Mouse (Mus musculus) limb, embryonic 15.5 days (tissue): Measurements from ENCODE around the gene Pnpla3. TPM values are rescaled to one million over a fixed set of nuclear protein-coding genes. Genes with fewer than 3 reads are reported as not detected.

ENCODE experiments used
- ATAC-seq: fragments of 200-750 bp; cut with Nextera tagmentation; 2 replicates; pipeline ENCODE4 v1.8.0; 2017; ENCODE audit warnings: low read depth, moderate TSS enrichment; ENCODE audit not compliant: insufficient number of reproducible peaks, low FRiP score, low TSS enrichment
- H3K27ac ChIP-seq: fragments of 300-500 bp; sonication (generic); 2 replicates; pipeline ENCODE4 v1.5.1; 2015; ENCODE audit warnings: moderate library complexity, mild to moderate bottlenecking, inconsistent platforms
- H3K27me3 ChIP-seq: fragments of 300-500 bp; sonication (generic); 2 replicates; pipeline ENCODE4 v1.6.1; 2015; ENCODE audit warnings: inconsistent platforms
- H3K36me3 ChIP-seq: fragments of 300-500 bp; sonication (generic); 2 replicates; pipeline ENCODE4 v1.6.1; 2015; ENCODE audit warnings: inconsistent platforms
- H3K4me1 ChIP-seq: fragments of 300-500 bp; sonication (generic); 2 replicates; pipeline ENCODE4 v1.6.1; 2015; ENCODE audit warnings: inconsistent platforms
- H3K4me2 ChIP-seq: fragments of 300-500 bp; sonication (generic); 2 replicates; pipeline ENCODE4 v1.6.1; 2015; ENCODE audit warnings: mild to moderate bottlenecking, inconsistent platforms
- H3K4me3 ChIP-seq: fragments of 300-500 bp; sonication (generic); 2 replicates; pipeline ENCODE4 v1.5.1; 2015; ENCODE audit warnings: mild to moderate bottlenecking, inconsistent platforms
- H3K9ac ChIP-seq: fragments of 300-500 bp; sonication (generic); 2 replicates; pipeline ENCODE4 v1.6.1; 2015; ENCODE audit warnings: inconsistent platforms
- H3K9me3 ChIP-seq: fragments of 300-500 bp; sonication (generic); 2 replicates; pipeline ENCODE4 v1.6.1; 2016; ENCODE audit warnings: inconsistent platforms
- whole genome bisulfite sequencing: fragments of 180-500 bp; shearing (Covaris S2); methylation state at CpG from one replicate; pipeline ENCODE4 v1.1.7; 2015; 5-methylcytosine and 5-hydroxymethylcytosine counted together
- polyA plus RNA-seq: library from polyadenylated mRNA; unstranded; fragments of >200 nt; fragmentation: Nextera tagmentation; extraction: Ambion mirVana; gene quantifications from 2 replicates; pipeline ENCODE4 v1.2.1, GENCODE M21; 2015

The Pnpla3 gene
- polyA plus RNA-seq, 1 experiment from 2014 or later: 1.5 TPM

GRCm38 (mm10) chr15:84221539-84221938 is 53.9 kb downstream of the Pnpla3 start:
- H3K9ac ChIP-seq: no peak overlapping the region
- H3K27me3 ChIP-seq: 0 out of 2 replicates have a peak, but pooled peaks cover 5% of the 10 kb centered on the region
- H3K4me2 ChIP-seq: no peak overlapping the region
- peaks cover 24% of the 10 kb centered on the region for H3K4me1 ChIP-seq
- no peaks in the 10 kb centered on the region for H3K9me3 ChIP-seq
- no peak overlapping the region for H3K27ac ChIP-seq
- WGBS: 67% methylated on average over 5 of the region's 5 CpGs
- no peak overlapping the region for H3K4me3 ChIP-seq
- ATAC-seq: no peak
- H3K36me3 ChIP-seq: no peaks in the 10 kb centered on the region

GRCm38 (mm10) chr15:84223423-84223822 is 55.8 kb downstream of the Pnpla3 start:
- H3K4me1 ChIP-seq: peaks cover 12% of the 10 kb centered on the region
- H3K27ac ChIP-seq: no peak overlapping the region
- no peak overlapping the region for H3K4me2 ChIP-seq
- H3K27me3 ChIP-seq: no peaks in the 10 kb centered on the region
- H3K36me3 ChIP-seq: no peaks in the 10 kb centered on the region
- no peak overlapping the region for H3K4me3 ChIP-seq
- H3K9ac ChIP-seq: no peak overlapping the region
- no peak for ATAC-seq
- 34% methylated on average over 6 of the region's 6 CpGs for WGBS
- no peaks in the 10 kb centered on the region for H3K9me3 ChIP-seq

DNA sequence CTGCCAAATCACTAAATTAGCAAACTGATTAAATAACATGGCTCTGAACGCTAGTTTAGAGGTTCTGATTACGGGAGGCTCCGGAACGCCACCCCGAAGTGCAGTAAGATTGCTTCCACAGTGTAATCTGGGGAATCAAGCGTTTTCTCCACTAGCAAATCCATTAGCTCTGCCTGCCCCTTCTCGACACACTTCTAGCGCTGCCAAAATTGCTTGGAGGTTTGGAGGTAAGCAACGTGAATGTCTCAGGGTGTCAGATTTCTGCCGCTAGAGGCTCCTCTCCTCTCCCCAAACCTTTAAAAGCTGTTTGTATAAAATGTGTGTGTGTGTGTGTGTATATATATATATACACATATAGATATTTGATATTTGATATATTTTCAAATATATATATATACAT is 57.1 kb downstream of the Pnpla3 start:
- Histone ChIP-seq H3K36me3 (no peaks in the 10 kb centered on the region), H3K9me3 (peaks cover 2% of the 10 kb centered on the region; the same call in 1 of the 2 replicates), H3K27ac (no peak overlapping the region), H3K9ac (no peak overlapping the region), H3K4me3 (no peak overlapping the region), H3K4me2 (no peak overlapping the region), H3K27me3 (no peaks in the 10 kb centered on the region), H3K4me1 (peaks cover 2% of the 10 kb centered on the region; the same call in 1 of the 2 replicates)
- 30% methylated on average over 10 of the region's 10 CpGs for WGBS
- ATAC-seq: no peak

GRCm38 (mm10) chr15:84226918-84227317 is 59.3 kb downstream of the Pnpla3 start:
- ATAC-seq: no peak
- Histone ChIP-seq H3K27ac (no peak overlapping the region), H3K4me2 (no peak overlapping the region), H3K9me3 (peaks cover 2% of the 10 kb centered on the region; the same call in 1 of the 2 replicates), H3K4me1 (peaks cover 16% of the 10 kb centered on the region), H3K27me3 (peaks cover 13% of the 10 kb centered on the region), H3K9ac (no peak overlapping the region), H3K4me3 (no peak overlapping the region), H3K36me3 (no peaks in the 10 kb centered on the region)
- WGBS: 79% methylated on average over 15 of the region's 15 CpGs

DNA sequence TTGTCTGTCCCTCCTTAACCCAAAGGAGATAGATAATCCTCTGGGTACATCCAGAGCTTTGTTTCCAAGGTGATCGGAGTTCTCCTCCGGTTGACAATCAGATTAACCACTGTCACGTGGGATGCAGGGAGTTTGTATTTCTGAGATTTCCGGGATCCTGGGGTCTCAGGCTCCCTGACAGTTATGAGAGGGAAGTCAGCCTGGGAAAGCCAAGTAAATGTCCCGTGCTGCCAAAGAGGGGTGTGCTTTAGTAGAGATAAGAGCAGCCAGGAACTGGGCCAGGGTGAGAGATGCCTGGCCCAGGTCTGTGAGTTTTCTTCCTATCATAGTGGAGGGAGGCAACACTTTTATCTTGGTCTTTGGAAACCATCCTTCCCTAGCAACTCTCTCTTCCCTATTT is 63.0 kb downstream of the Pnpla3 start:
- no peak for ATAC-seq

GRCm38 (mm10) chr15:84231113-84231712 is 63.6 kb downstream of the Pnpla3 start:
- Histone ChIP-seq H3K27ac (no peak overlapping the region), H3K4me1 (peaks cover 19% of the 10 kb centered on the region), H3K9me3 (peaks cover 2% of the 10 kb centered on the region; the same call in 1 of the 2 replicates), H3K9ac (peak overlapping the region; percentile 33), H3K27me3 (peaks cover 21% of the 10 kb centered on the region), H3K36me3 (no peaks in the 10 kb centered on the region), H3K4me2 (peak overlapping the region; percentile 93), H3K4me3 (peak overlapping the region; percentile 53)
- no peak for ATAC-seq
- 7% methylated on average over 15 of the region's 16 CpGs for WGBS

More for the DNA sequence above, 63.0 kb downstream of the Pnpla3 start:
- Histone ChIP-seq H3K27me3 (peaks cover 21% of the 10 kb centered on the region), H3K36me3 (no peaks in the 10 kb centered on the region), H3K4me2 (0 out of 2 replicates have a peak overlapping the region, but pooled peaks have one; percentile 93), H3K27ac (no peak overlapping the region), H3K9ac (0 out of 2 replicates have a peak overlapping the region, but pooled peaks have one; percentile 33), H3K4me3 (0 out of 2 replicates have a peak overlapping the region, but pooled peaks have one; percentile 53), H3K4me1 (peaks cover 19% of the 10 kb centered on the region), H3K9me3 (peaks cover 2% of the 10 kb centered on the region; the same call in 1 of the 2 replicates)
- 30% methylated on average over 5 of the region's 5 CpGs for WGBS

DNA sequence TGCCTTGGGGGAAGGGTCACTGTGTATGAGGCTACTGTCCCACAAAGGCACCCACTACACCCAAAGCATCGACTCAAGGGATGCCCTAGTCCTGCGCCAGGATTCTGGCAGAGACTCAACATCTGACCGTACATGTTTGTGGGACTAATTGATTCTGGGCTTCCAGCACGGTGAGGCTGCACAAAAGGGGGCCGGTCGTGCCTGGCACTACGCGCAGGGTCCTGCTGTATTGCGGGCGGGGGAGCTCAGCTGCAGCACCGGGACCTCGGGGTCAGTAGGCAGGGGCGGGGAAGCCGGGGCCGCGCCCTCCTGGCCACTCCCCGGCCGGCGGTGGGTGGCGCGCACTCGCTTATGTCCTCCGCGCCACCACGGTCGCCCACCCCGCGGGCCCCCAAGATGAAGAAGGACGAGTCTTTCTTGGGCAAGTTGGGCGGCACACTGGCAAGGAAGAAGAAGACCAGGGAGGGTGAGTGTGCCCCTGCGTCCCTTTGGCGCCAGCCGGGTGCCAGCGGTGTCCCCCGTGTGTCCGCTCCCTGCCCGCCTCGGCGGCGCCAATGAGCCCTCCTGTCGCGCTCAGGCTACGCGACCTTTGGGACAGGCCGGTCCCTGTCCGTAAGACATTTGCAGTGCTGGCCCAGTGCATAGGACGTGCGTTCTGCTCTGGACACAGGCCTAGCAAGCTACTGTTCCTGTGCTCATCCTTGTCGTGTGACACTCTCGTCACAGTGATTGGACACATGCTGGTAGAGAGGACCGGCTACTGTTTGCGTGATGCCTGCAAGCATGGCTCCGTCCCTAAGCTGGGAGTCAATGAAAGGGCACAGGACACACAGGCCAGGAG is 64.3 kb downstream of the Pnpla3 start, which contains the start of gene Parvb:
Parvb (plus strand) TSS at position 323 of the 841 bp plus-strand sequence.
- Histone ChIP-seq H3K36me3 (no peaks in the 10 kb centered on the region), H3K4me3 (peak within 1 kb of the TSS; percentile 53), H3K27ac (peak within 1 kb of the TSS; percentile 51), H3K4me1 (peaks cover 19% of the 10 kb centered on the region), H3K27me3 (peaks cover 21% of the 10 kb centered on the region), H3K9ac (peak within 1 kb of the TSS; percentile 33), H3K9me3 (peaks cover 2% of the 10 kb centered on the region; the same call in 1 of the 2 replicates), H3K4me2 (peak within 1 kb of the TSS; percentile 93)
- ATAC-seq: peak; percentile 12; the same call in 1 of the 2 replicates
- WGBS: 2% methylated on average over 50 of the region's 53 CpGs

GRCm38 (mm10) chr15:84232609-84233008 is 65.0 kb downstream of the Pnpla3 start:
- Histone ChIP-seq H3K9ac (no peak overlapping the region), H3K36me3 (no peaks in the 10 kb centered on the region), H3K4me2 (peak overlapping the region; percentile 93), H3K4me1 (peaks cover 19% of the 10 kb centered on the region), H3K27ac (no peak overlapping the region), H3K27me3 (peaks cover 21% of the 10 kb centered on the region), H3K9me3 (peaks cover 2% of the 10 kb centered on the region; the same call in 1 of the 2 replicates), H3K4me3 (peak overlapping the region; percentile 53)
- no peak for ATAC-seq
- 24% methylated on average over 8 of the region's 8 CpGs for WGBS

DNA sequence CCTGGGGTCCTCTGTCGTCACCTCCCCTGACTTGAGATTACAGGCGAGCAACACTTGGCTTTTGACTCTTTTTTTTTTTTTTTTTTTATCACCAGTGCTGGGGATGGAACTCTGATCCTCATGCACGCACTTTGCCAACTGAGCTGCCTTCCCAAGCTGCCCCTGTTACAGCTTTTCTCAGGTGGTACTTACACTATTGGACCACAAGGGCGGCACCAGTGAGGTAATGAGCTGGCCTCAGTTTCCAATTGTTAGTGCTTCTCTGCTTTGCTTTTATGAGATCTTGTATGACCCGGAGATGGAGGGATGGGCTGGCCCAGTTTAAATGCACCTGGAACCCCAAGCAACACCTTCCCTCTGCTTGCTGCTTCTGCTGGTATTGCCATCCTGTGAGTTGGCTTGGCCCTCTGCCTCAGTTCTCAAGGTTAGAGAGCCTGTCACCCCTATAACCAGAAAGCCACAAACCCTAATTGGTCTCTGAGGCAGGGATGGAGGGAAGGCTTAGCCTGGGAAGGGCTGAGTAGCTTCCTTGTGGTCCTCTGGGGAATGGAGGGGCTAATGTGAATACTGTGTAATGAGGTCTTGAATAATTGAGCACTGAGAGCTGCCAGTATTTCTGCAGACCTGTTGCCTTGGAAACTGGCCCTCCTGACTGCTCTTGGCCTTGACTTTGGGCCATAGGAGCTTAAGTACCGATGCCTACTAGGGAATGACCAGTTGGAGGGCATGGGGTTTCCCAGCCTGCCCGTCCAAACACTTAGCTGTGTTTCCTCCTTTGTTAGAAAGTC is 67.4 kb downstream of the Pnpla3 start:
- 82% methylated on average over 7 of the region's 7 CpGs for WGBS
- H3K9me3 ChIP-seq: no peaks in the 10 kb centered on the region
- H3K4me2 ChIP-seq: no peak overlapping the region
- H3K4me3 ChIP-seq: no peak overlapping the region
- peaks cover 35% of the 10 kb centered on the region for H3K27me3 ChIP-seq
- H3K27ac ChIP-seq: no peak overlapping the region
- peaks cover 34% of the 10 kb centered on the region for H3K4me1 ChIP-seq
- H3K9ac ChIP-seq: no peak overlapping the region
- no peak for ATAC-seq
- H3K36me3 ChIP-seq: no peaks in the 10 kb centered on the region

- H3K4me1 ChIP-seq: peaks cover 33% of the 10 kb centered on the region
- H3K27ac ChIP-seq: no peak overlapping the region
- H3K9me3 ChIP-seq: no peaks in the 10 kb centered on the region
- H3K9ac ChIP-seq: no peak overlapping the region
- H3K4me2 ChIP-seq: no peak overlapping the region
- H3K27me3 ChIP-seq: peaks cover 34% of the 10 kb centered on the region
- WGBS: 87% methylated on average over 7 of the region's 7 CpGs
- no peak for ATAC-seq
- no peaks in the 10 kb centered on the region for H3K36me3 ChIP-seq
- no peak overlapping the region for H3K4me3 ChIP-seq
Observed at GRCm38 (mm10) chr15:84235646-84236045, 68.0 kb downstream of the Pnpla3 start.
